Mouse (Mus musculus): ENCODE measurements around the gene Stx2.
"Not testable (repeated sequence)": the region's sequence is repeated elsewhere in the genome, so short reads cannot be mapped to it uniquely, and the experiment has no call there.

Stx2 gene

DNA sequence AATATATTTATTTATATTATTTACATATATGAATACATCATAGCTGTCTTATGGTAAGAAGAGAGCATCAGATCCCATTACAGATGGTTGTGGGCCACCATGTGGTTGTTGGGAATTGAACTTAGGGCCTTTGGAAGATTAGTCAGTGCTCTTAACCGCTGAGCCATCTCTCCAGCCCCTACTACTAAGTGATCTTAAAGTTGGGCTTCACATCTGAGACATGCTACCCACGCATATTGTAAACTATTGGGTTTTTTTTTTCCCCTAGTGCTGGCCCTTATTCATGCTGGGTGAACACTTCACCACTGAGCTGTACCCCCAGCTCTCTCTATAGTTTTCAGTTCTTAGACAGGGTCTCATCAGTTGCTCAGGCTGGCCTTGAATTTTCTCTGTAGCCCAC is 2.6 kb upstream of the Stx2 start:
- DNase-seq (ENCODE audit: low spot score in 2 of 2) = no peak

DNA sequence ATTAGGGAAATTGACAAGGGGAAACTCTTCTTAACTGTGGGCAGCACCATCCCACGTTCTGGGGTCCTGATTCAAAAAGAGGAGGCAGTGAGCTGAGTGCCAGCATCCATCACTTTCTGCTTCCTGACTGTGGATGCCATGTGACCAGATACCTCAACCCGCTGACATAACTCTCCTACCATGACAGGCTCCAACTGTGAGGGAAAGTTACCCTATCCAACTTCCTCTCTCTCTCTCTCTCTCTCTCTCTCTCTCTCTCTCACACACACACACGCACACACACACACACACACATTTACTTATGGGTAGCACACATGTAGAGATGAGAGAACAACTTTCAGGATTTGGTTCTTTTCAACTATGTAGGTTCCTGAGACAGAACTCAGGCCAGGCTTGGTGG is 1.2 kb upstream of the Stx2 start:
- no peak for DNase-seq (ENCODE audit: low spot score in 2 of 2)

DNA sequence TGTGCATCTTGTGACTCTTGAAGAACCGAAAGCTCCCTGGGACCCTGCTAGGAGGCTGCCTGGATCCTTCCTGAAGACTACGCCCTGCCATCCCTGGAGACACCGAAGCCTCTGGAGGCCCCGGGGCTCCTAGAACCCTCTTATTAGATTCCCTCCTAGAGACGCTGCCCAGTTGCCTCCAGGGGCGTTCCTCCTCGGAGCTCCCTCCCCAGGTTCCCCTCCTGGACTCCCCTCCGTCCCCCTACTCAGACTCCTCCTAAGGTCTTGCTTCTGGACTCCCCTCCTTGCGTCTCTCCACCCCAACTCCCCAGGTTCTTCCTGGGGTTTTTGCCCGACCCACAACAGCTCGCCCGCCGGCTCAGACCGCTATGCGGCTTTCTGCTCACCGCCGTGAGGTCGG is 366 bp downstream of the Stx2 start:
- no peak for DNase-seq (ENCODE audit: low spot score in 2 of 2)

- DNase-seq (ENCODE audit: low spot score in 2 of 2) = no peak
These were observed 1.0 kb downstream of the Stx2 start for GRCm38 (mm10) chr5:129007105-129007957.

DNA sequence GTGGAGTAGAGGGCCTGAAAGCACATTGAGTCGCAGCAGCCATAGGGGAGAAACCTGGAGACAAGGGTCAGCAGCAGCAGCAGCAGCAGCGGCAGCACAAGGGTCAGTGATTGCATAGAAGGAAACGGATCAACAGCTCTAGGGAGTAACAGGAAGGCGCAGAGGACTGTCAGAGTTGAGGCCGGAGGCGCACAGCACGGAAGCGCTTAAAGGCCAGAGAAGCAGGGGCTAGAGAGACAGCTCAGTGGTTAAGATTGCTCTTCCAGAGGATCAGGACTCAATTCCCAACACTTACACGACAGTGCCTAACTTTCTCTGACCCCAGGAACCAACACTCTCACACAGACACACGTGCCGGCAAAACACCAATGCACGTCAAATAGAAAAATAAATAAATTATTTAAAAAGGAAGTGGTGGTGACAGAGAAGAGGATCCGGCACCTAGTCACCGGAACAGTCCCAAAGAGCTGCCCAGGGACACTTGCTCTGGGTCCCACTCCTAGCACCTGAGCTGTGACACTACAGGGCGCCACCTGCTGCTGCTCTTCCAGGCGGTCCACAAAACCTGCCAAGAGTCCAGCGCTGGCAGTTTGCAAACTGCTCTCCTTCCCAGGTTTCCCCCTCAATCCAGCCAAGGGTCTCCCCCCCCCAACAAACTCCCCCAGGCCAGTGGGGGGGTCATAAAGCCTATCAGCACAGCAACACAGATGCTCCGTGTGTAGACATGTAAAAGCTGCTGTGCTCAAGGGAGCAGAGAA is 2.2 kb downstream of the Stx2 start:
- no peak for DNase-seq (ENCODE audit: low spot score in 2 of 2)

- no peak for DNase-seq (ENCODE audit: low spot score in 2 of 2)
These were observed 3.0 kb downstream of the Stx2 start for GRCm38 (mm10) chr5:129005416-129005815.

- DNase-seq (ENCODE audit: low spot score in 2 of 2) = no peak
These were observed 5.8 kb downstream of the Stx2 start for GRCm38 (mm10) chr5:129002571-129003011.

GRCm38 (mm10) chr5:129000706-129001468 is 7.5 kb downstream of the Stx2 start:
- no peak for DNase-seq (ENCODE audit: low spot score in 2 of 2)

GRCm38 (mm10) chr5:128987141-128987954 is 21.0 kb downstream of the Stx2 start:
- no peak for DNase-seq (ENCODE audit: low spot score in 2 of 2)

DNA sequence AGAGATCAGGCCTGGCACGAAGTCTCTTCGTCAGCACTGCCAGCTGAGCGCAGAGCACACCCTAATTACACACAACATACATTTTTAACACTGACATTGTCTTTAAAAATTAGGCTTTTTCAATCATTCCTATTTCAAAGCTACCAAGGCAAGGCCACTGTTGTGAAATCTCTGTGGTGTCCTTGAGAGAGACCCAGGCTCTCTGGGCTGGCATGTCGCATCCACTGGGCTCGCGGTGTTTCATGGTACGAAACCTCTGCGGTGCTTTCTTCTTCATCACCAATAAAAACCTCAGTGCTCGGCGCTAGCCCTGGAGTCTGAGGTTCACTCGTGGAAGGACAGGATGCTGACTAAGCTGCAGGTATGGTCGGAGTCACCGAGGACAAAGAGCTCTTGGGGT is 22.4 kb downstream of the Stx2 start:
- no peak for DNase-seq (ENCODE audit: low spot score in 2 of 2)

- DNase-seq (ENCODE audit: low spot score in 2 of 2) = peak; percentile 44 to 48
These were observed 23.8 kb downstream of the Stx2 start for GRCm38 (mm10) chr5:128984536-128984935.

- DNase-seq (ENCODE audit: low spot score in 2 of 2) = peak; percentile 63 to 79
These were observed 26.8 kb downstream of the Stx2 start for GRCm38 (mm10) chr5:128981607-128982006.

DNA sequence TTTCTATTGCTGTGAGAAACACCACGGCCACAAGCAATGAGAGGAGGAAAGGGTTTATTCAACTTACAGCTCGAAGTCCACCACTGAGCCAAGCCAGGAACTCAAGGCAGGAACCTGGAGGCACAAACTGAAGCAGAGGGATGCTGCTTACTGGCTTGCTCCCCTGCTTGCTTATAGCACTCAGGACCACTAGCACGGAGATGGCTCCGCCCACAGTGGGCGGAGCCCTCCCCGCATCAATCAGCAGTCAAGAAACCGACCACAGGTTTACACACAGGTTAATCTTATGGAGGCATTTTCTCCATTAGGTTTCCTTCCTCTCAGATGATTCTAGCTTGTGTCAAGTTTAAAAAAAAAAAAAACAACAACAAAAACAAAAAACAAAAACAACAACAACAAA is 27.5 kb downstream of the Stx2 start:
- DNase-seq (ENCODE audit: low spot score in 2 of 2) = no peak

DNA sequence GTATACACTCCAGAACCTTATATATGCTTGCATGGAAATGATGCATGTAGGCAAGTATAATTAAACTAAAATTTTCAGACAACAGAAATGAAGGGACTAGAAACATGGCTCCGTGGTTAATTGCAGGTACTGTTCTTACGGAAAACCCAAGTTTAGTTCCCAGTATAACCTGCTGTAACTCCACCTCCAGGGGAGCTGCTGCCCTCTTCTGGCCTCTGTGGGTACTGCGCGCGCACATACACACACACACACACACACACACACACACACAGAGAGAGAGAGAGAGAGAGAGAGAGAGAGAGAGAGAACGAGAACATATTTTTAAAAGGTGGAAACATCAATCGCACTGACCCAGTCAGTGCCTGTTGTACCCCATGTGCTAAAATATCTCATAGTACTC is 29.4 kb downstream of the Stx2 start:
- no peak for DNase-seq (ENCODE audit: low spot score in 2 of 2)

GRCm38 (mm10) chr5:128977466-128977865 is 30.9 kb downstream of the Stx2 start:
- not testable (repeated sequence) for DNase-seq (ENCODE audit: low spot score in 2 of 2)

- no peak for DNase-seq (ENCODE audit: low spot score in 2 of 2)
These were observed 32.1 kb downstream of the Stx2 start for GRCm38 (mm10) chr5:128976266-128976665.

DNA sequence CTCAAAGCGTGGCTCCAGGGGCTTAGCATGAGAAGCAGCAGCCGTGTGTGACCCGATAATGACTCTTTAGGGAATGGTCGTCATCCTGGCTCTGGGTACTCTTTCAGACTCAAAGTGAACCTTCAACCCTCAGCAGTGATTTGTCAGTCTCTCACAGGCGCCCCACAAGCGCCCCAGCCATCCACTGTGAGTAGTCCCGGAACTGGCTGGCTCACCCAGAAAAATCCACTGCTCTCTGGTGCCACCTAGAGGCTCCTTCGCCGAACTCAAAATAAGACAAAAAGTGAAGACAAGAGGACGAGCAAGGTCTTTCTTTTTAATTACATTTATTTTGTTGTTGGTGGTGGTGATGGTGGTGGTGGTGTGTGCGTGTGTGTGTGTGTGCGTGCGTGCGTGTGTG is 37.1 kb downstream of the Stx2 start:
- DNase-seq (ENCODE audit: low spot score in 2 of 2) = peak; percentile 85 to 91

DNA sequence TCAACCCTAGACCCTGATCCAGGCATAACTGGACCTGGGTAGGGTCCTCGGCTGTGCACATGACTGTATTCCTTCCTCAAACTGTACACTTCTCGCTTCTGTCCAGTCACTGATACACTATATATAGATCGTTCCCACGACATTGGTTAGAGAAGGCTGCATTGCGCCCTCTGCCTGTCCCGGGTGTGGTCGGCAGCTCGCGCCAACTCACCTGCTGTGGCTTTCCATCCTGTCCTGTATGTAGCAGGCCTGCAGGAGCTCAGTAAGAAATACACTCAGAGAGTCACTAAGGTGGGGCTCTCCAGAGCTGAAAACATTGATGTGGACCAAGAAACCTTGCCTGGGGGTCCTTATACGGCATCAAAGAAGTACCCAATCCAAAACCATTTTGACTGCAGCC is 37.5 kb downstream of the Stx2 start:
- DNase-seq (ENCODE audit: low spot score in 2 of 2) = no peak

- DNase-seq (ENCODE audit: low spot score in 2 of 2) = no peak
These were observed 44.0 kb downstream of the Stx2 start for GRCm38 (mm10) chr5:128964353-128964752.

GRCm38 (mm10) chr5:128958916-128959315 is 49.5 kb downstream of the Stx2 start:
- DNase-seq (ENCODE audit: low spot score in 2 of 2) = no peak

GRCm38 (mm10) chr5:128954371-128954770 is 54.0 kb downstream of the Stx2 start:
- not testable (repeated sequence) for DNase-seq (ENCODE audit: low spot score in 2 of 2)

Measured in right cerebral cortex, adult 2 months (tissue).